Mouse (Mus musculus) bone marrow macrophage, adult 2 months (primary cell): ENCODE results near the gene Cdyl.

Experiments used
- CTCF ChIP-seq: IDR thresholded peaks from 2 replicates; pipeline ENCODE4 v1.5.1; 2012; ENCODE audit warnings: low read depth, mild to moderate bottlenecking, low read length, moderate library complexity
- POLR2A ChIP-seq: IDR thresholded peaks from 2 replicates; pipeline ENCODE4 v1.6.1; 2012; ENCODE audit warnings: mild to moderate bottlenecking, low read depth, low read length, borderline replicate concordance

DNA sequence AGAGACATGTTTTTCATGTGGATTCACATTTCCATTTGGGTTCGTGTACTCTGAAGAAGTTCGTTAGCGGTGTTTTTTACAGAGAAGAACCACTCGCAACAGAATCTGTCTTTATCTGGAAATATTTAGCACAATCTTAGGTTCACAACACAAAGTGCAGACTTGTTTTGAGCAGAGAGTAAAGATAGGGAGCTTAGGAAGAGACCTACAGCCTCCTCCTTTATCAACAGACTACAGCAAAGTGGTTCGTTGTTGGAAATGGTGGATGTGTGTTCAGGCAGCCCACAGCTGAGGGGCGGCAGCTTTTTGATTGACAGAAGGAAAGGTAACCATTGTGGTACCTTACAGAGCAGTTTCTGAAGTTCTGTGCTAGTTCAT, 150.5 kb downstream of the Cdyl start:
- TF ChIP-seq CTCF = no peak
- TF ChIP-seq POLR2A = no peak
